Mouse (Mus musculus): ENCODE measurements around the gene Bsn.

DNA sequence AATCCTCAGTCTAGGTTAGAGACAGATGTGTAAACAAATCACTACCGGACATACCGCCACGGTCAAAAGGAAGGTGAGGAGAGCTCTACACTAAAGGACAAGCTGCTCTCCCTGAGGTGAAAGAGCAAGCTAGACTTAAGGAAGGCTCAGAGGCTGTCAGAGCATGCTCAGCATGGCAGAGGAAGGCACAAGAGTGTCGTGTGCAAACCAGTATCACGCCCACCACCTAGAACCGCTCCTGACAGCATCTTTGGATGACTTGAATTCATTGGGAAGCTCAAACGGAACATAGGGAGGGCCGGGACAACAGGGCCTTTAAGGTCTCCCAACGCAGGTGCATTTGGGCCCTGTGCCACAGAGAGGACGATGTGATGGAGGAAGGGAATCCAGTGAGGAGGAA is 48.8 kb downstream of the Bsn start:
- TF ChIP-seq POLR2A (IDR thresholded peaks at IDR 0.05; ENCODE audit: extremely low read depth, insufficient read depth, low read length) (no peak), CTCF (IDR thresholded peaks at IDR 0.05; ENCODE audit: low read depth, low read length) (no peak)
